Mouse (Mus musculus) cortical plate, adult 2 months (tissue): ENCODE measurements around the gene Vsir.

Source experiments
- CTCF ChIP-seq: fragments of 200-500 bp; IDR thresholded peaks from 2 replicates; pipeline ENCODE4 v1.5.1; 2011; ENCODE audit warnings: mild to moderate bottlenecking, control low read depth, low read length; ENCODE audit not compliant: insufficient read depth; ENCODE audit errors: extremely low read depth
- POLR2A ChIP-seq: fragments of 200-500 bp; IDR thresholded peaks from 2 replicates; pipeline ENCODE4 v1.6.1; 2011; ENCODE audit warnings: mild to moderate bottlenecking, low read length, control low read depth; ENCODE audit not compliant: insufficient read depth; ENCODE audit errors: extremely low read depth

GRCm38 (mm10) chr10:60395605-60396004, 49.0 kb downstream of the Vsir start:
- no peak for TF ChIP-seq CTCF
- TF ChIP-seq POLR2A, result no peak
